Mouse (Mus musculus) midbrain, embryonic 10.5 days (tissue): ENCODE results near the gene Ctr9. TPM values are rescaled to one million over a fixed set of nuclear protein-coding genes. Genes with fewer than 3 reads are reported as not detected.
A peak's percentile ranks its signal among the peaks of the same experiment; 100 is the strongest.

Experiments used
- DNase-seq: peaks from one replicate; pipeline ENCODE4 v3.0.0-alpha.2; 2017; ENCODE audit warnings: low spot score
- H3K27ac ChIP-seq: fragments of 300-500 bp; sonication (generic); replicated peaks from 2 replicates; pipeline ENCODE4 v1.5.1; 2016; ENCODE audit warnings: mild to moderate bottlenecking
- H3K27me3 ChIP-seq: fragments of 300-500 bp; sonication (generic); 2 replicates; pipeline ENCODE4 v1.6.1; 2016; ENCODE audit warnings: low read depth, mild to moderate bottlenecking; ENCODE audit not compliant: poor library complexity, severe bottlenecking
- H3K36me3 ChIP-seq: fragments of 300-500 bp; sonication (generic); 2 replicates; pipeline ENCODE4 v1.6.1; 2016; ENCODE audit warnings: mild to moderate bottlenecking, moderate library complexity
- H3K4me1 ChIP-seq: fragments of 300-500 bp; sonication (generic); 2 replicates; pipeline ENCODE4 v1.6.1; 2016
- H3K4me3 ChIP-seq: fragments of 300-500 bp; sonication (generic); 2 replicates; pipeline ENCODE4 v1.5.1; 2016; ENCODE audit warnings: mild to moderate bottlenecking, moderate library complexity
- H3K9me3 ChIP-seq: fragments of 300-500 bp; sonication (generic); replicated peaks from 2 replicates; pipeline ENCODE4 v1.6.1; 2016; ENCODE audit warnings: mild to moderate bottlenecking
- WGBS: fragments of 180-500 bp; shearing (Covaris S2); methylation state at CpG from one replicate; pipeline ENCODE4 v1.1.7; 2016; 5-methylcytosine and 5-hydroxymethylcytosine counted together
- polyA plus RNA-seq: library from polyadenylated mRNA; unstranded; fragments of >200 nt; fragmentation: Nextera tagmentation; extraction: Ambion mirVana; gene quantifications from 2 replicates; pipeline ENCODE4 v1.2.1, GENCODE M21; 2016

Ctr9 gene
- polyA plus RNA-seq = 81.6 and 93.9 TPM in 2 replicates

DNA sequence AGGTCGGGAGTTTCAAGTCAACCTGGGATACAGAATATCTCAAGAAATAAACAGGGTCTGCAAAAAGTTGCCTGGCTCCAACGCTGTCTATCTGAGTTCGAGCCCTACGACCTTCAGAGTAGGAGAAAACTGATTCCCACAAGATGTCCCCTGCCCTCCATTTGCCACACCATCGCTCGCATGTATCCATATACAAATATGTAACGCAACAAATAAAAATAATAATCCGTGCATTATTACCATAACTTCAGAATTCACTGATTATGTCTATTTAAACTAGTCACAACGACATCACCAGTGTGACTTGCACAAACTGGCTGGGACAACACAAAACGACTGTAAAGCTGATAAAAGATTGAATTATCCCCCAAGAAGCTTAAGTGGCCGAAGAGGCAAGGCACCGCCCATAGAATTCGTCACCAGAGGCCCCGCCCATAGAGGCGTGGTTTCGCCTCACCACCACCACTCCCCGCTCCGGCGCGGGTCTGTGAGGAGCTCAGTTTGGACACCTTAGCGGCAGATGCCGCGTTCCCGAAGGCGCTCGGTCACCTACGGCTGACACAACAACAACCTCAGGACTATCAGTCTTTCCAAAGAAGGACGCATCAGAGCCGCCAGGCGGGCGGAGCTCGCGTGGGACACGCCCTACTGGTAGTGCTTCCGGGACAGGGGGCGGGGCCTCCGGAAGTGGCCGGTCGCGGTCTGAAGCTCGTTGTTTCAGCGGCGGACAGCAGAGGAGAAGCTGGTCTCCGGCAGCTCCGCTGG is at the start of gene Ctr9:
TSS of gene Ctr9 (plus strand) at position 671 of the 765 bp plus-strand sequence.
- Histone ChIP-seq H3K27ac (peak within 1 kb of the TSS; percentile 95), H3K9me3 (no peaks in the 10 kb centered on the region), H3K4me3 (peak within 1 kb of the TSS; percentile 91), H3K4me1 (peaks cover 29% of the 10 kb centered on the region), H3K36me3 (peaks cover 34% of the 10 kb centered on the region), H3K27me3 (no peaks in the 10 kb centered on the region)
- DNase-seq = peak; percentile 95
- 8% methylated on average over 45 of the region's 45 CpGs for WGBS

- no peak for DNase-seq
- WGBS = 77% methylated on average over 8 of the region's 8 CpGs
- no peaks in the 10 kb centered on the region for H3K27me3 ChIP-seq
These were observed 47.7 kb upstream of the Ctr9 start for GRCm38 (mm10) chr7:110981036-110981435.

DNA sequence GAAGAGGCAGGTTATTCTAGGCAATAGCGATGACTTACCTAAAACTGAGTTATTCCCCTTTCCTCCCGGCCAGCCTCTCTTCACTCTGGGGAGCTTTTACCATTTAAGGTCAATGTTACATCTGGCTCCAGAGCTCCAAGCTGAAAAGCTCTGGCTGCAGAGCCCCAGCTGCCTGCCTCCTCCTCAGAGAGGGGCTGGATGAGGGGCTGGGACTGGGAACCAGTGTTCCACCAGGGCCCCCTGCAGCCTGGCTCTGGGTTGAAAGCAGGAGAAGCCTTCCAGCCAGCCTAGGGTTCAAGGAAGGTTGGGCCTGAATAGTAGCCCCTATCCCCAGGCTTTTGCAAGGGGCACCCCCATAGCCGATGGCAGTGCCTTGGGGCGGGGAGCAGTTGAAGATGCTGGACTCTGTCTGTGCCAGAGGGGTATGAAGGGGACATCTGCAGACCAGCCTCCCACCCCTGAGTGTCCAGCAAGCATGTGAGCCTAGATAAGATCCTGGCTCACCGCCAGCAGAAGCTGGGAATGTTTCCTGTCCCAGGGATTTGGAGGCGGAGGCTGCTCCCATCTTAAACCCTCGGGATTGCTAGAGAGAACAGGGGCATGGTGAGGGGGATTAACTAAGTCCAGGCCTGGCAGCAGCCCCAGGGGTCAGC is 46.6 kb upstream of the Ctr9 start, which contains the start of gene Mrvi1:
TSS of gene Mrvi1 (minus strand) at position 409 of the 653 bp plus-strand sequence.
- 66% methylated on average over 7 of the region's 7 CpGs for WGBS
- H3K27ac ChIP-seq = peak within 1 kb of the TSS; percentile 4; the same call in 1 of the 2 replicates
- no peaks in the 10 kb centered on the region for H3K27me3 ChIP-seq
- no peaks in the 10 kb centered on the region for H3K9me3 ChIP-seq
- H3K36me3 ChIP-seq = no peaks in the 10 kb centered on the region
- peaks cover 24% of the 10 kb centered on the region for H3K4me1 ChIP-seq
- H3K4me3 ChIP-seq = no peak within 1 kb of the TSS
- no peak for DNase-seq

More at GRCm38 (mm10) chr7:110981036-110981435, 47.7 kb upstream of the Ctr9 start:
- Histone ChIP-seq H3K4me3 (no peak overlapping the region), H3K27ac (peak overlapping the region; percentile 57), H3K4me1 (peaks cover 20% of the 10 kb centered on the region), H3K36me3 (no peaks in the 10 kb centered on the region), H3K9me3 (no peaks in the 10 kb centered on the region)

DNA sequence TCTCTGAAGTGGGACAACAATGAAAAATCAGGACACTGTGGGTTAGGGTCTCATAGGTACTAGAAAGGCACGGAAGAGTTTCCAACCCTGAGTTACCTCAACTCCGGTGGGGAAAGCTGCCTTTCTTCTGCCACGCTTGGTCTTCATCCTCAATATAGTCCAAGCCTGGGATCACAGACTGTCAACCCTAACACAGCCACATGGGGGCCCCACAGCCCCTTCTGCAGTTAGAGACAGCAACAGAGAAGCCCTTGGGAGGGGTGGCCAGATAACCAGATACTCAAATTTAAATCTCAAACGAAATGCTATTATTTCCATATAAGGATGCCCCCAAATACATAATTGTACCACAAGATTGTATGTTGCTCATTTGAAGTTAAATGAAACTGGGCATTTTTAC is 46.0 kb upstream of the Ctr9 start:
- 68% methylated on average over 4 of the region's 4 CpGs for WGBS
- DNase-seq = no peak
- Histone ChIP-seq H3K27me3 (no peaks in the 10 kb centered on the region), H3K9me3 (no peaks in the 10 kb centered on the region), H3K4me1 (peaks cover 24% of the 10 kb centered on the region), H3K4me3 (no peak overlapping the region), H3K27ac (no peak overlapping the region), H3K36me3 (no peaks in the 10 kb centered on the region)

DNA sequence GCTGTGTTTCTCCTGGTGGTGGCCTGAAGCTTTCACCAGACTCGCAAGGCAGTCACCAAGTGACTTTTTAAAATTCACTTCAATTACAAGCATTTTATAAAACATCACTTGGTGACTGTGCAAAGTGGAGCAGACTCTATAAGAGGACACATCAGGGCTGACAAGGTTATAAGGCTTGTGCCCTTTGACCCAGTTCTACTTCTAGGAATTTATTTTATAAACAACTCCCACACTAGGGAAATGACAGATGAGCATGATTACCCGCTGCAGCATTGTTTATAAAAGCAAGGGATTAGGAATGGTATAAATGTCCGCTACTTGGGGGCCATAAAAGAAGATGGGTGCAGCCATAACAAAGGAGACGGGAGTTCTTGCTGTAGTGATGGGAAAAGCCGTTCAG is 45.1 kb upstream of the Ctr9 start:
- Histone ChIP-seq H3K36me3 (no peaks in the 10 kb centered on the region), H3K4me1 (peaks cover 24% of the 10 kb centered on the region), H3K27me3 (no peaks in the 10 kb centered on the region), H3K4me3 (no peak overlapping the region), H3K27ac (no peak overlapping the region), H3K9me3 (no peaks in the 10 kb centered on the region)
- no peak for DNase-seq
- WGBS = 76% methylated on average over 5 of the region's 5 CpGs

GRCm38 (mm10) chr7:110985581-110986265 is 43.0 kb upstream of the Ctr9 start:
- peaks cover 26% of the 10 kb centered on the region for H3K4me1 ChIP-seq
- WGBS = 54% methylated on average over 7 of the region's 7 CpGs
- no peaks in the 10 kb centered on the region for H3K27me3 ChIP-seq
- DNase-seq = no peak
- H3K4me3 ChIP-seq = no peak overlapping the region
- no peak overlapping the region for H3K27ac ChIP-seq
- H3K36me3 ChIP-seq = no peaks in the 10 kb centered on the region
- H3K9me3 ChIP-seq = no peaks in the 10 kb centered on the region

DNA sequence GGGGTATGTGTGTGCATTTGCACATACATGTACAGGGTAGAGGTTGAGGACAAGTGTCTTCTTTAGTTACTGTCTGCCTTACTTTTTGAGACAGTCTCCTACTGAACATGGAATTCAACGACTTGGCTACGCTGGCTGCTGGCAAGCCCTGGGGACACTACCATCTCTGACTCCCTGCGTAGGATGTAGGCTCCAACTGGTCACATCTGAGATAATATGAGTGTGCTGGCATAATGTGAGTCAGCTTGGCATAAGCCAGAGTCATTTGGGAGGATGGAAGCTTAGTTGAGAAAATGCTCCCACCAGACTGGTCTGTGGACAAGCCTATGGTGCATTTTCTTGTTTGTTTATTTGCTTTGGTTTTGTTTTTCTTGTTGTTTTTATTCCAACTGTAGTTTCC is 40.7 kb upstream of the Ctr9 start:
- Histone ChIP-seq H3K27ac (no peak overlapping the region), H3K36me3 (no peaks in the 10 kb centered on the region), H3K4me3 (no peak overlapping the region), H3K27me3 (no peaks in the 10 kb centered on the region), H3K9me3 (no peaks in the 10 kb centered on the region), H3K4me1 (peaks cover 22% of the 10 kb centered on the region)
- 90% methylated on average over 3 of the region's 3 CpGs for WGBS
- no peak for DNase-seq

GRCm38 (mm10) chr7:110989286-110989879 is 39.4 kb upstream of the Ctr9 start:
- Histone ChIP-seq H3K36me3 (no peaks in the 10 kb centered on the region), H3K27me3 (no peaks in the 10 kb centered on the region), H3K27ac (no peak overlapping the region), H3K4me1 (peaks cover 22% of the 10 kb centered on the region), H3K4me3 (no peak overlapping the region), H3K9me3 (no peaks in the 10 kb centered on the region)
- DNase-seq = no peak
- whole genome bisulfite sequencing = 85% methylated on average over 5 of the region's 5 CpGs

GRCm38 (mm10) chr7:110990356-110991220 is 38.2 kb upstream of the Ctr9 start:
- Histone ChIP-seq H3K36me3 (no peaks in the 10 kb centered on the region), H3K4me1 (peaks cover 20% of the 10 kb centered on the region), H3K9me3 (no peaks in the 10 kb centered on the region), H3K4me3 (no peak overlapping the region), H3K27ac (no peak overlapping the region), H3K27me3 (no peaks in the 10 kb centered on the region)
- WGBS = 66% methylated on average over 5 of the region's 5 CpGs
- DNase-seq = no peak

DNA sequence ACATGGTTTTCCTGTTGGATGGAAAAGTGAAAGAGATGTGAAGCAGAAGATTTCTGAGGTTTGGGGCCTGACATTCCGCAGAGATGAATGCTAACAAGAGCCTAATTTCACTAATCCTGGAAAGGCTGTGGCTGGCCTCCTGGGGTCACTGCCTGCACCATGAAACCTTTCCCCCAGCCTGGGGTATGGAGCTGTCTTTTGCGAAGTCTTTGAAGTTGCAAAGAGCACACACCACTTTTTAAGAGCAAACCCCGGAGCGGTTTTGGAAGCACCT is 37.6 kb upstream of the Ctr9 start:
- no peaks in the 10 kb centered on the region for H3K9me3 ChIP-seq
- DNase-seq = no peak
- H3K27me3 ChIP-seq = no peaks in the 10 kb centered on the region
- no peaks in the 10 kb centered on the region for H3K36me3 ChIP-seq
- H3K4me1 ChIP-seq = peaks cover 14% of the 10 kb centered on the region
- 31% methylated on average over 4 of the region's 4 CpGs for WGBS
- H3K4me3 ChIP-seq = no peak overlapping the region
- no peak overlapping the region for H3K27ac ChIP-seq

- Histone ChIP-seq H3K27ac (no peak overlapping the region), H3K4me1 (no peaks in the 10 kb centered on the region), H3K36me3 (no peaks in the 10 kb centered on the region), H3K4me3 (no peak overlapping the region), H3K9me3 (no peaks in the 10 kb centered on the region), H3K27me3 (no peaks in the 10 kb centered on the region)
- no peak for DNase-seq
- 87% methylated on average over 15 of the region's 15 CpGs for WGBS
These were observed 29.6 kb upstream of the Ctr9 start for GRCm38 (mm10) chr7:110998887-110999827.
